Mouse (Mus musculus): Measurements from ENCODE around the gene Snta1. TPM values are rescaled to one million over a fixed set of nuclear protein-coding genes. Genes with fewer than 3 reads are reported as not detected.

Snta1 gene
- polyA plus RNA-seq (2012; rRNA removed), result 33.9 and 42.2 TPM in 2 replicates

GRCm38 (mm10) chr2:154407643-154408445 lies at the start of gene Snta1:
Gene Snta1 (minus strand): TSS chr2:154408099.

GRCm38 (mm10) chr2:154436458-154437190 lies 28.7 kb upstream of the Snta1 start, which contains the start of gene Cbfa2t2:
Gene Cbfa2t2 (plus strand): TSS chr2:154436481.

GRCm38 (mm10) chr2:154372842-154373500 lies 34.9 kb downstream of the Snta1 start, which contains the start of gene Cdk5rap1:
Gene Cdk5rap1 (minus strand): TSS chr2:154373010.

Other genes starting within 250 kb of the Snta1 start
- not detected in 2 replicates for gene Bpifa5, start 245.5 kb downstream of the Snta1 start, polyA plus RNA-seq (2012; rRNA removed)
- 1.7 and 2.1 TPM in 2 replicates for gene Bpifb1, start 217.3 kb downstream of the Snta1 start, polyA plus RNA-seq (2012; rRNA removed)
- 40.4 and 54.7 TPM in 2 replicates for gene Bpifb5, start 184.4 kb downstream of the Snta1 start, polyA plus RNA-seq (2012; rRNA removed)
- not detected in 2 replicates for gene Bpifb9a, start 150.2 kb downstream of the Snta1 start, polyA plus RNA-seq (2012; rRNA removed)
- gene Bpifb9b, start 100.9 kb downstream of the Snta1 start, polyA plus RNA-seq (2012; rRNA removed), result not detected in 2 replicates
- 9.0 and 12.3 TPM in 2 replicates for gene Cdk5rap1, start 35.1 kb downstream of the Snta1 start, polyA plus RNA-seq (2012; rRNA removed)
- 18.4 and 20.1 TPM in 2 replicates for gene Cbfa2t2, start 28.4 kb upstream of the Snta1 start, polyA plus RNA-seq (2012; rRNA removed)
- 0.26 and 0.47 TPM in 2 replicates for gene 1700003F12Rik, start 139.0 kb upstream of the Snta1 start, polyA plus RNA-seq (2012; rRNA removed)
- gene Actl10, start 143.7 kb upstream of the Snta1 start, polyA plus RNA-seq (2012; rRNA removed), result 0.10 TPM in 1 of 2 replicates, not detected in the other
- 3.2 and 4.2 TPM in 2 replicates for gene Necab3, start 150.8 kb upstream of the Snta1 start, polyA plus RNA-seq (2012; rRNA removed)
- 27.7 and 43.1 TPM in 2 replicates for gene E2f1, start 161.8 kb upstream of the Snta1 start, polyA plus RNA-seq (2012; rRNA removed)
- 27.0 and 34.1 TPM in 2 replicates for gene Pxmp4, start 195.6 kb upstream of the Snta1 start, polyA plus RNA-seq (2012; rRNA removed)
- 9.1 and 10.9 TPM in 2 replicates for gene Zfp341, start 205.2 kb upstream of the Snta1 start, polyA plus RNA-seq (2012; rRNA removed)
- gene 4930519P11Rik, start 205.3 kb upstream of the Snta1 start, polyA plus RNA-seq (2012; rRNA removed), result 1.0 and 2.4 TPM in 2 replicates
- gene Chmp4b, start 243.6 kb upstream of the Snta1 start, polyA plus RNA-seq (2012; rRNA removed), result 96.2 and 109 TPM in 2 replicates